Mouse (Mus musculus) intestine, embryonic 16.5 days (tissue): ENCODE data around the gene A730049H05Rik. TPM values are rescaled to one million over a fixed set of nuclear protein-coding genes. Genes with fewer than 3 reads are reported as not detected.
A peak's percentile ranks its signal among the peaks of the same experiment; 100 is the strongest.

Experiments
- ATAC-seq: fragments of 200-750 bp; cut with Nextera tagmentation; 2 replicates; pipeline ENCODE4 v1.8.0; 2017; ENCODE audit warnings: moderate TSS enrichment, moderate library complexity
- H3K27ac ChIP-seq: fragments of 300-500 bp; sonication (generic); 2 replicates; pipeline ENCODE4 v1.5.1; 2014; ENCODE audit warnings: mild to moderate bottlenecking, low read length
- H3K27me3 ChIP-seq: fragments of 300-500 bp; sonication (generic); replicated peaks from 2 replicates; pipeline ENCODE4 v1.6.1; 2014; ENCODE audit warnings: low read length, control low read depth, mixed read lengths; ENCODE audit not compliant: control insufficient read depth, insufficient read depth
- H3K36me3 ChIP-seq: fragments of 300-500 bp; sonication (generic); 2 replicates; pipeline ENCODE4 v1.6.1; 2014; ENCODE audit warnings: low read length, control low read depth; ENCODE audit not compliant: control insufficient read depth, insufficient read depth
- H3K4me1 ChIP-seq: fragments of 300-500 bp; sonication (generic); 2 replicates; pipeline ENCODE4 v1.6.1; 2014; ENCODE audit warnings: low read length, control low read depth, mixed read lengths; ENCODE audit not compliant: control insufficient read depth, insufficient read depth
- H3K4me2 ChIP-seq: fragments of 300-500 bp; sonication (generic); 2 replicates; pipeline ENCODE4 v1.6.1; 2014; ENCODE audit warnings: low read depth, low read length, control low read depth
- H3K4me3 ChIP-seq: fragments of 300-500 bp; sonication (generic); 2 replicates; pipeline ENCODE4 v1.5.1; 2014; ENCODE audit warnings: mild to moderate bottlenecking, low read length
- H3K9ac ChIP-seq: fragments of 300-500 bp; sonication (generic); 2 replicates; pipeline ENCODE4 v1.6.1; 2014; ENCODE audit warnings: low read depth, low read length
- H3K9me3 ChIP-seq: fragments of 300-500 bp; sonication (generic); 2 replicates; pipeline ENCODE4 v1.6.1; 2016; ENCODE audit warnings: low read length, control low read depth; ENCODE audit not compliant: control insufficient read depth
- WGBS: fragments of 180-500 bp; shearing (Covaris S2); extraction: QIAGEN DNeasy Blood & Tissue Kit; methylation state at CpG from one replicate; pipeline ENCODE4 v1.1.7; 2014; 5-methylcytosine and 5-hydroxymethylcytosine counted together
- polyA plus RNA-seq: library from polyadenylated mRNA; unstranded; fragments of >200 nt; fragmentation: Nextera tagmentation; extraction: Ambion mirVana; gene quantifications from 2 replicates; pipeline ENCODE4 v1.2.1, GENCODE M21; 2015

The A730049H05Rik gene
- polyA plus RNA-seq, 1 experiment from 2014 or later = 0.38 TPM

DNA sequence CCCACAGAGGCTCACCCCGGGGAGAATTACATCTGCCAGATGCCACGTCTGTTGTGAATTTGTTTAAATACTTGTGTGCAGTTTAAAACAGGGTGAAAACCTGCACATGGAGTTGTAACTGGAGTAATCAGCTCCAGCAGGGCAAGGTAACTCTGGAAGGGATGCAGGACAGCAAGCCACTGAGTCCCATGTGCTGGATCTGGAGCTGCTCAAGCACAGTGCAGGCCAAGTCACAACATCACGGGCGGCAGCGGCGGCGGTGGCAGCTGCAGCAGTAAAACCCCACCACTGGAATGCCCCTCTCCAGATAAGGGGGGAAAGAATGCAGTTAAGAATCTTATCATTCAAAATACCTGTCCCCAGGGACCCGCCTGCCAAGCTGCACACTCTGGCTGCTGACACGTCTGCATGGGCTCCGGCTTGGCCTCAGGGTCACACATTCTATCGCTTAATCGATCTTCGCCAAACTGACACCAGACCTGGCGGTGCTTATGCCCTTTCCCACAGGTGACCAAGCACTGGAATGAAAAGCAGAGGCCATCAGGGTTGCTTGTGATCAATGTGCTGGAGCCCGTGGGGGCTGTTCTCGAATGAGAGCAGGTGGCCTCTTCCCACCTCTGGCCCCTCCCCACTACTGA lies 53.4 kb downstream of the A730049H05Rik start:
- Histone ChIP-seq H3K4me3 (no peak overlapping the region), H3K4me2 (no peak overlapping the region), H3K36me3 (no peaks in the 10 kb centered on the region), H3K27ac (peak overlapping the region; percentile 92), H3K27me3 (no peaks in the 10 kb centered on the region), H3K9ac (peak overlapping the region; percentile 30; the same call in 1 of the 2 replicates), H3K4me1 (peaks cover 12% of the 10 kb centered on the region), H3K9me3 (no peaks in the 10 kb centered on the region)
- peak; percentile 74 for ATAC-seq
- WGBS = 31% methylated on average over 16 of the region's 16 CpGs

DNA sequence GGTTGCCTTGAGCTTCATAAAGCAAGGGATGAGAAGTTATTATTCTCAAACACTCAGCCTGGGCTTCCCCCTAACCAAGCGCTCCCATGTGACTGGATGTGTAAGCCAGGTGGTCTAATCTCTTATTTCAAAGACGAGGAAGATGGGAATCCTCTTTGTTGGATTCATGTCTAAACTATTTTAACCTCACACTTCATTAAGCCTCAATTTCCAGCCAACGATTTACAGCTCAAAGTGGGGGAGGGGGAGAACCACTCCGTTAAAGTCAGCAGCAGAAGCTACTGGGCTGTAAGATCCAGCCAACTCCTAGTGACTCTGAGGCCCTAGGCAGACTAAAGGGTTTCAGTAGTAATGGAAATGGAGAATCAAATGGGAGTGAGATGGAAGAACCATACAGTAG lies 55.5 kb downstream of the A730049H05Rik start:
- Histone ChIP-seq H3K9me3 (no peaks in the 10 kb centered on the region), H3K27me3 (no peaks in the 10 kb centered on the region), H3K9ac (no peak overlapping the region), H3K4me3 (no peak overlapping the region), H3K4me1 (peaks cover 12% of the 10 kb centered on the region), H3K27ac (no peak overlapping the region), H3K4me2 (no peak overlapping the region), H3K36me3 (no peaks in the 10 kb centered on the region)
- no peak for ATAC-seq
- 71% methylated on average over 4 of the region's 4 CpGs for WGBS

DNA sequence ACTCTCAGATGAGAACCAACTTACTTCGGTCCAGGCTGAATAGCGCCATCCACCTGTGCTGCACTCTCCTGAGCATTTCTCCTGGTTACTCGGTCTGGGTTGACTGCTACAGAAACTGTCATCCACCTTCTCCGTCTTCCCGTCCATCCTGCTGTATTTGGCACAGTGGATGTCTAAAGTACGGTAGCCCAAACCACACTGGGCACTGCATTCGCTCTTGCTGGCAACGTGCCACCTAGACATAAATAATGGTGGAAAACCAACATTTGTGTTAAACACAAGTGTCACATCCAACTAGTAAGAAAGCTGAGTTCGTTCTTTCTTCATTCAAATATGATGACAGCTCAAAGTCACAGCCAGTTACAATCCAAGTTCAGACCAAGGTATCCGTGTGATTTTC lies 56.5 kb downstream of the A730049H05Rik start:
- Histone ChIP-seq H3K27ac (no peak overlapping the region), H3K9ac (no peak overlapping the region), H3K9me3 (no peaks in the 10 kb centered on the region), H3K27me3 (no peaks in the 10 kb centered on the region), H3K36me3 (no peaks in the 10 kb centered on the region), H3K4me2 (no peak overlapping the region), H3K4me1 (peaks cover 12% of the 10 kb centered on the region), H3K4me3 (no peak overlapping the region)
- WGBS = 84% methylated on average over 10 of the region's 10 CpGs
- ATAC-seq = no peak

DNA sequence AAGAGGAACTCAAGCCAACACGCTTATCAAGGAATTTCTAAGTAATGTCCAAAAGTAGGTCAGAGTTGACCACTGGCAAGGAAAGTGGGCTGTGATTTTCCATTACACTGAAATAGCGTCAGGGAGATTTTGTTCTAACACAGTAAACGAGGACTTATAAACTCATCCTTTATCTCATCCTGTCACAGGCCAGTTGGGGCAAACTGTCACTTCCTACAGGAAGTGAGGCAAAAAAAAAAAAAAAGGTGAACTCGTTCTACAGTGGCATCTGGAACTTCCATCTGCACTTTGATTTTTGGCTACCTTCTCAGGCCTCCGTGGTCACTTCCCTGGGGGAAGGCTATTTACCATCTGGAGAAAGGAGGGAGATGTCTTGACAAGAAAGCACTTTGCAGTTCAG lies 58.6 kb downstream of the A730049H05Rik start:
- ATAC-seq = no peak
- H3K4me3 ChIP-seq = no peak overlapping the region
- H3K27me3 ChIP-seq = no peaks in the 10 kb centered on the region
- no peak overlapping the region for H3K9ac ChIP-seq
- H3K27ac ChIP-seq = no peak overlapping the region
- no peaks in the 10 kb centered on the region for H3K36me3 ChIP-seq
- H3K4me1 ChIP-seq = peaks cover 4% of the 10 kb centered on the region; the same call in 1 of the 2 replicates
- no peaks in the 10 kb centered on the region for H3K9me3 ChIP-seq
- WGBS = 62% methylated on average over 5 of the region's 5 CpGs
- no peak overlapping the region for H3K4me2 ChIP-seq

DNA sequence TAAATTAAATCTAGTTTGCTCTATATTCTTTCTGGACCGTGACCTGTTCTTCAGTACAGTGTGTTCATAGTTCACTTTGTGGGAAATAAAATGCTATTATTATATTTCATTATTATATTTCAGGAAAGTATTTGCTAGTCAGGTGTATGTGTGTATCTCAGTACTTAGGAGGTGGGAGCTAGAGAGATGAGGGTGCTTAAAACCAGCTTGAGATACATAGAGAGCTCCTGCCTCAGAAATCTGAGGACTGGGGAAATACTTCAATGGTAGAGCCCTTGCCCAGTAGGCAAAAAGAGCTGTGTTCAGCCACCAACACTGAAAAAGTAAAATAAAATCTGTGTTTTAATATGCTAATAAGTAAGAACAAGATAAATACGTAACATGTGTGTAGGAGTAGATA lies 59.1 kb downstream of the A730049H05Rik start:
- ATAC-seq = no peak
- Histone ChIP-seq H3K4me2 (no peak overlapping the region), H3K36me3 (no peaks in the 10 kb centered on the region), H3K9me3 (no peaks in the 10 kb centered on the region), H3K9ac (no peak overlapping the region), H3K4me3 (no peak overlapping the region), H3K4me1 (no peaks in the 10 kb centered on the region), H3K27ac (no peak overlapping the region), H3K27me3 (no peaks in the 10 kb centered on the region)
- 84% methylated on average over 2 of the region's 2 CpGs for WGBS

DNA sequence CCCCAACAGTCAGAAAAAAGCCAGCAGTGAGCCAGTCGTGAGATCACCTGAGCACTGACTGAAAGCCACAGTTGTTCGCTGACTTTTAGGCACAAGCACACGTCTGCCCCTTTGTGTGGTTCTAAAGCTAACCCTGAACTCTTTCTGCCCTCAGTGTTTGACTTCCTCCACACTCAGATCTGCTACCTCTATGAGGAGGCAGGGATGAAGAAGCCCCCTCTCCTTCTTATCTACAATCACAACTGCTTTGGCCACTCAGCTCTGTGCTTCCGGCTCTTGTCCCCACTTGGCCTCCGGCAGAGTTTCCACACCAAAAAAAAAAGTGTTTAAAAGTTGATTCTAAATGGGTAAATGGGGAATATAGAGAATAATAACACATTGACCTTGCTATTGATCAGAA lies 59.8 kb downstream of the A730049H05Rik start:
- ATAC-seq = no peak
- no peaks in the 10 kb centered on the region for H3K4me1 ChIP-seq
- WGBS = 71% methylated on average over 5 of the region's 5 CpGs
- no peak overlapping the region for H3K27ac ChIP-seq
- no peaks in the 10 kb centered on the region for H3K9me3 ChIP-seq
- no peaks in the 10 kb centered on the region for H3K36me3 ChIP-seq
- no peak overlapping the region for H3K9ac ChIP-seq
- H3K27me3 ChIP-seq = no peaks in the 10 kb centered on the region
- H3K4me2 ChIP-seq = no peak overlapping the region
- no peak overlapping the region for H3K4me3 ChIP-seq

DNA sequence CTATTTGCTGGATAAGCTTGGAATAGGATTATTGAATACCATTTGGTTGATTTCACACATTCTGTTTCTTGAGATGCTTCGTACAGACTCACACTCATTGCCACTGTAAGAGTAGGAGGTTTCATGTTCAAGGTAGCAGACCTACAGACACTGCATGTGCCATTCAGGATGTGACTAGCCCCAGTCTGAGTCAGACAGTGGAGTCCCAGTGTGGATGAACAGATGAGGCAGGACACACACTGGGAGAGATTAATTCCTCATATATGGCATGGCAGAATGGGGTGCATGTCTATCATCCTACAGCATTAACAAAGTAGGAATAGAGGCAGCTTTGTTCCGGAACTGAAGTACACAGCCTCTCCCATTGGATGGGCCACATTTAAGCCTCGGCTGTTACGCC lies 61.0 kb downstream of the A730049H05Rik start:
- no peaks in the 10 kb centered on the region for H3K36me3 ChIP-seq
- 94% methylated on average over 4 of the region's 4 CpGs for WGBS

DNA sequence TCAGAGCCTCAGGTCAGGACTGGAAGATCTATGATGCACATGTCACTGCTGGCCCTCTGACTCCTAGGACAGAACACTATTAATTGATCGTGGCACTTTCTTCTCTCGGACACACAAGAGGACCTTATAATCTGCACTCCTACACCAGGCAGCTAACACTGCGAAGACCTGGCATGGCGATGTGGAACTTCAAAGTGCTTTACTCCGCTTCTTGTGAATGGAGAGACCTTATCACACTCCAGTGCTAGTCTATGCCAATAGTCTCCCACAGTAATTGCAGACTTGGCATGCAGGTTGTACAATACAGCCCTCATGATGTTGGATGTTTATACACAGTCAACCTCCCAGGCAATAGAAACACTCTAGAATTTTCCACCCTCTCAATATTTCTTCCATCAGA lies 62.5 kb downstream of the A730049H05Rik start:
- H3K9me3 ChIP-seq = no peaks in the 10 kb centered on the region
- no peaks in the 10 kb centered on the region; the same call in 1 of the 2 replicates for H3K36me3 ChIP-seq
- no peak overlapping the region for H3K4me3 ChIP-seq
- no peak overlapping the region for H3K4me2 ChIP-seq
- 92% methylated on average over 5 of the region's 5 CpGs for WGBS
- no peak overlapping the region for H3K9ac ChIP-seq
- H3K4me1 ChIP-seq = no peaks in the 10 kb centered on the region
- no peak for ATAC-seq
- no peak overlapping the region for H3K27ac ChIP-seq
- H3K27me3 ChIP-seq = no peaks in the 10 kb centered on the region

More for the DNA sequence above, 61.0 kb downstream of the A730049H05Rik start:
- no peak overlapping the region for H3K27ac ChIP-seq
- no peak overlapping the region for H3K9ac ChIP-seq
- no peaks in the 10 kb centered on the region for H3K9me3 ChIP-seq
- no peaks in the 10 kb centered on the region for H3K27me3 ChIP-seq
- H3K4me3 ChIP-seq = no peak overlapping the region
- H3K4me2 ChIP-seq = no peak overlapping the region
- no peak for ATAC-seq
- no peaks in the 10 kb centered on the region for H3K4me1 ChIP-seq

DNA sequence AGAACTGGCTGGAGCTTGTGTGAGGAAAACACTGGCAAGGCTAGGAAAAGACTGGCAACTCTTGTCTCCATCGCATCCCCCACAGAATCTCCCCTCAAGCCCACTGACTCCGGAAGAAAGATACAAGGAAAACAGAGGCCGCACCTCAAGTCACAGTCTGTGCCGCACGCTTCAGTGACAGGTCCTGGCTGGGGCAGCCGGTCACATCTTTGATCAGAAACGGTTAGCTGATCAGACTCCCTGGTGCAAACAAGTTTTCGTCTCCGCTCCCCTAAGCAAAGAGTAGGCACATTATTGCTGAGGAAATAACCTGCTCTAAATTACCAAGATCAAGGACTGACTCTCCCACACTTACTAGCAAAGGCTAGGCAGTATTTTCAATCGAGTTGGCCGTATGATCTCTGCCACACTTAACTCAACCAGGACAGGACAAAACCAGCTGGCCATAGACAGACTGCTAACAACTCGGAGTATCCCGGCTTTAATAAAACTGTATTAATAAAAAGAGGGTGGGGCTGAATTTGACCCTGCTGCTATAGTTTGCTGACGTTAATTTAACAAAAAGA lies 63.5 kb downstream of the A730049H05Rik start:
- no peak overlapping the region for H3K9ac ChIP-seq
- no peak overlapping the region for H3K27ac ChIP-seq
- H3K4me2 ChIP-seq = no peak overlapping the region
- ATAC-seq = no peak
- H3K4me3 ChIP-seq = no peak overlapping the region
- H3K27me3 ChIP-seq = no peaks in the 10 kb centered on the region
- peaks cover 2% of the 10 kb centered on the region; the same call in 1 of the 2 replicates for H3K36me3 ChIP-seq
- no peaks in the 10 kb centered on the region for H3K9me3 ChIP-seq
- WGBS = 86% methylated on average over 14 of the region's 14 CpGs
- no peaks in the 10 kb centered on the region for H3K4me1 ChIP-seq

DNA sequence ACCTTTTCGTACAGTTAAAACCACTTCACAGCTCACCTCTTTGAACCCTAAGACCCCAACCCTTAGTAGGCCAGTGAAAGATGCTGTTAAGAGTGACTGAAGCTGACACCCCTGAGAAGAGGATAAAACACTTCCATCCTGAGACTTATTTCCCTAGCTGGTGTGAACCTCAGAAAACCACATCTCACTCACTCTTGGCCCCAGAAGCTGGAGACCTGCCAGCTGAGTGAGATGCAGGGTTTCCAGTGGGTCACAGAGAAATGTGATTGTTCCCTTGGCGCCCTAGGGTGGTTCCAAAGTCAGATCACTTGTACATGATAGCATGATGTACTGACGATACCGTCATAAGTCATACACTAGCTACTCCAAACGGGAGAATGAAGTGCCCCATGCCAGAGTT lies 66.2 kb downstream of the A730049H05Rik start:
- ATAC-seq = no peak
- no peak overlapping the region for H3K4me2 ChIP-seq
- H3K9me3 ChIP-seq = no peaks in the 10 kb centered on the region
- 75% methylated on average over 5 of the region's 5 CpGs for WGBS
- H3K27me3 ChIP-seq = no peaks in the 10 kb centered on the region
- no peak overlapping the region for H3K9ac ChIP-seq
- H3K4me1 ChIP-seq = no peaks in the 10 kb centered on the region
- H3K4me3 ChIP-seq = no peak overlapping the region
- H3K27ac ChIP-seq = no peak overlapping the region
- peaks cover 2% of the 10 kb centered on the region; the same call in 1 of the 2 replicates for H3K36me3 ChIP-seq
